Mouse (Mus musculus) embryonic facial prominence, embryonic 11.5 days (tissue): Measurements from ENCODE around the gene Stard13. TPM values are rescaled to one million over a fixed set of nuclear protein-coding genes. Genes with fewer than 3 reads are reported as not detected.
A peak's percentile ranks its signal among the peaks of the same experiment; 100 is the strongest.

Experiments used
- ATAC-seq: fragments of 200-750 bp; cut with Nextera tagmentation; replicated peaks from 2 replicates; pipeline ENCODE4 v1.8.0; 2017; ENCODE audit warnings: low read depth; ENCODE audit not compliant: insufficient number of reproducible peaks, low FRiP score, low TSS enrichment
- DNase-seq: peaks from one replicate; pipeline ENCODE4 v3.0.0-alpha.2; 2015; ENCODE audit warnings: low spot score
- H3K27ac ChIP-seq: fragments of 300-500 bp; sonication (generic); replicated peaks from 2 replicates; pipeline ENCODE4 v1.5.1; 2014; ENCODE audit warnings: mild to moderate bottlenecking, low read depth, low read length, control low read depth
- H3K27me3 ChIP-seq: fragments of 300-500 bp; sonication (generic); 2 replicates; pipeline ENCODE4 v1.6.1; 2014; ENCODE audit warnings: mild to moderate bottlenecking, low read length, moderate library complexity, mixed read lengths; ENCODE audit not compliant: control insufficient read depth, insufficient read depth
- H3K36me3 ChIP-seq: fragments of 300-500 bp; sonication (generic); replicated peaks from 2 replicates; pipeline ENCODE4 v1.6.1; 2014; ENCODE audit warnings: low read depth, mild to moderate bottlenecking, low read length, moderate library complexity, mixed read lengths; ENCODE audit not compliant: control insufficient read depth, insufficient read depth
- H3K4me1 ChIP-seq: fragments of 300-500 bp; sonication (generic); 2 replicates; pipeline ENCODE4 v1.6.1; 2014; ENCODE audit warnings: low read length, mixed read lengths; ENCODE audit not compliant: control insufficient read depth, insufficient read depth
- H3K4me2 ChIP-seq: fragments of 300-500 bp; sonication (generic); 2 replicates; pipeline ENCODE4 v1.6.1; 2014; ENCODE audit warnings: low read depth, mild to moderate bottlenecking, control low read depth, low read length, moderate library complexity
- H3K4me3 ChIP-seq: fragments of 300-500 bp; sonication (generic); 2 replicates; pipeline ENCODE4 v1.5.1; 2014; ENCODE audit warnings: low read depth, low read length, control low read depth
- H3K9ac ChIP-seq: fragments of 300-500 bp; sonication (generic); replicated peaks from 2 replicates; pipeline ENCODE4 v1.6.1; 2014; ENCODE audit warnings: mild to moderate bottlenecking, control low read depth, low read length
- H3K9me3 ChIP-seq: fragments of 300-500 bp; sonication (generic); replicated peaks from 2 replicates; pipeline ENCODE4 v1.6.1; 2016; ENCODE audit warnings: mild to moderate bottlenecking, low read length, inconsistent platforms, mixed read lengths; ENCODE audit not compliant: control insufficient read depth
- WGBS: fragments of 180-500 bp; shearing (Covaris S2); extraction: QIAGEN DNeasy Blood & Tissue Kit; methylation state at CpG from one replicate; pipeline ENCODE4 v1.1.7; 2014; 5-methylcytosine and 5-hydroxymethylcytosine counted together
- polyA plus RNA-seq: library from polyadenylated mRNA; unstranded; fragments of >200 nt; fragmentation: Nextera tagmentation; extraction: Ambion mirVana; gene quantifications from 2 replicates; pipeline ENCODE4 v1.2.1, GENCODE M21; 2014

The Stard13 gene
- polyA plus RNA-seq, 1 experiment from 2014 or later: 3.4 TPM

- peak; percentile 35; the same call in 1 of the 2 replicates for ATAC-seq
- WGBS: 65% methylated on average over 6 of the region's 6 CpGs
- no peaks in the 10 kb centered on the region for H3K27me3 ChIP-seq
- peak overlapping the region; percentile 10; the same call in 1 of the 2 replicates for H3K27ac ChIP-seq
- no peak overlapping the region for H3K9ac ChIP-seq
- H3K36me3 ChIP-seq: no peaks in the 10 kb centered on the region
- DNase-seq: peak; percentile 21
- H3K9me3 ChIP-seq: no peaks in the 10 kb centered on the region
- H3K4me1 ChIP-seq: no peaks in the 10 kb centered on the region
- H3K4me2 ChIP-seq: no peak overlapping the region
- H3K4me3 ChIP-seq: no peak overlapping the region
These were observed 176.7 kb downstream of the Stard13 start for GRCm38 (mm10) chr5:151056920-151057294.

- Histone ChIP-seq H3K9ac (no peak overlapping the region), H3K9me3 (no peaks in the 10 kb centered on the region), H3K27ac (peak overlapping the region; percentile 10; the same call in 1 of the 2 replicates), H3K27me3 (no peaks in the 10 kb centered on the region), H3K4me1 (no peaks in the 10 kb centered on the region), H3K4me3 (no peak overlapping the region), H3K36me3 (no peaks in the 10 kb centered on the region), H3K4me2 (no peak overlapping the region)
- ATAC-seq: 0 out of 2 replicates have a peak, but pooled peaks have one; percentile 14
- WGBS: 54% methylated on average over 12 of the region's 12 CpGs
- peak; percentile 61 for DNase-seq
These were observed 177.2 kb downstream of the Stard13 start for GRCm38 (mm10) chr5:151056255-151056919.

- no peaks in the 10 kb centered on the region for H3K4me1 ChIP-seq
- no peak overlapping the region for H3K27ac ChIP-seq
These were observed 178.1 kb downstream of the Stard13 start for GRCm38 (mm10) chr5:151055426-151056090.

GRCm38 (mm10) chr5:151054743-151055114 lies 178.9 kb downstream of the Stard13 start:
- H3K4me2 ChIP-seq: no peak overlapping the region
- no peaks in the 10 kb centered on the region for H3K27me3 ChIP-seq
- H3K27ac ChIP-seq: no peak overlapping the region
- no peaks in the 10 kb centered on the region for H3K4me1 ChIP-seq
- no peaks in the 10 kb centered on the region for H3K36me3 ChIP-seq
- no peaks in the 10 kb centered on the region for H3K9me3 ChIP-seq
- no peak overlapping the region for H3K4me3 ChIP-seq
- no peak overlapping the region for H3K9ac ChIP-seq
- DNase-seq: peak; percentile 31
- 21% methylated on average over 4 of the region's 4 CpGs for WGBS
- 0 out of 2 replicates have a peak, but pooled peaks have one; percentile 37 for ATAC-seq

More at GRCm38 (mm10) chr5:151055426-151056090, 178.1 kb downstream of the Stard13 start:
- Histone ChIP-seq H3K9me3 (no peaks in the 10 kb centered on the region), H3K4me2 (no peak overlapping the region), H3K36me3 (no peaks in the 10 kb centered on the region), H3K9ac (no peak overlapping the region), H3K4me3 (no peak overlapping the region), H3K27me3 (no peaks in the 10 kb centered on the region)
- 92% methylated on average over 11 of the region's 11 CpGs for WGBS
- no peak for ATAC-seq
- no peak for DNase-seq

GRCm38 (mm10) chr5:151054100-151054742 lies 179.4 kb downstream of the Stard13 start:
- Histone ChIP-seq H3K27me3 (no peaks in the 10 kb centered on the region), H3K36me3 (no peaks in the 10 kb centered on the region), H3K4me2 (no peak overlapping the region), H3K4me1 (no peaks in the 10 kb centered on the region), H3K4me3 (no peak overlapping the region), H3K9ac (no peak overlapping the region), H3K9me3 (no peaks in the 10 kb centered on the region), H3K27ac (no peak overlapping the region)
- ATAC-seq: peak; percentile 82
- peak; percentile 56 for DNase-seq
- WGBS: 16% methylated on average over 7 of the region's 7 CpGs

- Histone ChIP-seq H3K27me3 (no peaks in the 10 kb centered on the region), H3K27ac (no peak overlapping the region), H3K36me3 (no peaks in the 10 kb centered on the region), H3K9me3 (no peaks in the 10 kb centered on the region), H3K4me3 (no peak overlapping the region), H3K9ac (no peak overlapping the region), H3K4me2 (no peak overlapping the region), H3K4me1 (no peaks in the 10 kb centered on the region)
- ATAC-seq (no peak), DNase-seq (no peak)
- 88% methylated on average over 5 of the region's 5 CpGs for WGBS
These were observed 180.4 kb downstream of the Stard13 start for GRCm38 (mm10) chr5:151053190-151053589.

GRCm38 (mm10) chr5:151052331-151052730 lies 181.3 kb downstream of the Stard13 start:
- Histone ChIP-seq H3K9me3 (no peaks in the 10 kb centered on the region), H3K27me3 (no peaks in the 10 kb centered on the region), H3K9ac (no peak overlapping the region), H3K4me2 (no peak overlapping the region), H3K4me3 (no peak overlapping the region), H3K27ac (no peak overlapping the region), H3K36me3 (no peaks in the 10 kb centered on the region), H3K4me1 (no peaks in the 10 kb centered on the region)
- ATAC-seq (no peak), DNase-seq (no peak)
- 91% methylated on average over 8 of the region's 8 CpGs for WGBS

- H3K27me3 ChIP-seq: no peaks in the 10 kb centered on the region
- no peaks in the 10 kb centered on the region for H3K4me1 ChIP-seq
- H3K36me3 ChIP-seq: no peaks in the 10 kb centered on the region
- WGBS: 78% methylated on average over 12 of the region's 12 CpGs
- H3K9me3 ChIP-seq: no peaks in the 10 kb centered on the region
- H3K9ac ChIP-seq: no peak overlapping the region
- DNase-seq (no peak), ATAC-seq (no peak)
- H3K4me2 ChIP-seq: no peak overlapping the region
- H3K4me3 ChIP-seq: no peak overlapping the region
- H3K27ac ChIP-seq: no peak overlapping the region
These were observed 186.1 kb downstream of the Stard13 start for GRCm38 (mm10) chr5:151047488-151047887.
